Mouse (Mus musculus) cerebellum, adult 11 months (tissue): ENCODE results near the gene Olfr1034.
"Not testable (repeated sequence)": the region's sequence is repeated elsewhere in the genome, so short reads cannot be mapped to it uniquely, and the experiment has no call there.

Experiments used
- DNase-seq: peaks from one replicate; pipeline ENCODE4 v3.0.0; 2022

The Olfr1034 gene

GRCm38 (mm10) chr2:86045561-86045960, at the start of gene Olfr1034:
TSS of gene Olfr1034 (plus strand) at chr2:86045861.
- DNase-seq, result no peak

- no peak for DNase-seq
Observed at GRCm38 (mm10) chr2:86005240-86005639, 40.4 kb upstream of the Olfr1034 start, which contains the start of gene Olfr1032. TSS of gene Olfr1032 (plus strand) at chr2:86005540.

- not testable (repeated sequence) for DNase-seq
Observed at GRCm38 (mm10) chr2:86020406-86020805, 25.3 kb upstream of the Olfr1034 start, which contains the start of gene Olfr1033. TSS of gene Olfr1033 (plus strand) at chr2:86020633.

- DNase-seq, result not testable (repeated sequence)
Observed at GRCm38 (mm10) chr2:86021518-86021917, 24.1 kb upstream of the Olfr1034 start.

- not testable (repeated sequence) for DNase-seq
Observed at GRCm38 (mm10) chr2:86050777-86051176, 5.1 kb downstream of the Olfr1034 start.

GRCm38 (mm10) chr2:86063766-86064165, 18.1 kb downstream of the Olfr1034 start:
- not testable (repeated sequence) for DNase-seq

GRCm38 (mm10) chr2:86070189-86070588, 24.5 kb downstream of the Olfr1034 start:
- DNase-seq, result no peak

- DNase-seq, result not testable (repeated sequence)
Observed at GRCm38 (mm10) chr2:86073692-86074091, 28.0 kb downstream of the Olfr1034 start, which contains the start of gene Olfr1036. TSS of gene Olfr1036 (plus strand) at chr2:86073992.

- DNase-seq, result not testable (repeated sequence)
Observed at GRCm38 (mm10) chr2:86080478-86080877, 34.8 kb downstream of the Olfr1034 start.

GRCm38 (mm10) chr2:86087285-86087684, 41.6 kb downstream of the Olfr1034 start, which contains the start of gene Olfr1037:
TSS of gene Olfr1037 (minus strand) at chr2:86087385.
- no peak for DNase-seq
